Mouse (Mus musculus) intestine, postnatal 0 days (tissue): Measurements from ENCODE around the gene Efcab2. TPM values are rescaled to one million over a fixed set of nuclear protein-coding genes. Genes with fewer than 3 reads are reported as not detected.

Experiments used
- ATAC-seq: fragments of 200-750 bp; cut with Nextera tagmentation; 2 replicates; pipeline ENCODE4 v1.8.0; 2017; ENCODE audit warnings: mild to moderate bottlenecking, moderate TSS enrichment, moderate library complexity
- H3K27ac ChIP-seq: fragments of 300-500 bp; sonication (generic); 2 replicates; pipeline ENCODE4 v1.5.1; 2014; ENCODE audit warnings: mild to moderate bottlenecking, low read depth, low read length, moderate library complexity
- H3K27me3 ChIP-seq: fragments of 300-500 bp; sonication (generic); replicated peaks from 2 replicates; pipeline ENCODE4 v1.6.1; 2014; ENCODE audit warnings: low read length, mixed read lengths; ENCODE audit not compliant: control insufficient read depth, insufficient read depth
- H3K36me3 ChIP-seq: fragments of 300-500 bp; sonication (generic); 2 replicates; pipeline ENCODE4 v1.6.1; 2014; ENCODE audit warnings: mild to moderate bottlenecking, moderate library complexity; ENCODE audit not compliant: control insufficient read depth, insufficient read depth
- H3K4me1 ChIP-seq: fragments of 300-500 bp; sonication (generic); replicated peaks from 2 replicates; pipeline ENCODE4 v1.6.1; 2014; ENCODE audit warnings: antibody characterized with exemption, low read length, mixed read lengths; ENCODE audit not compliant: control insufficient read depth, insufficient read depth
- H3K4me2 ChIP-seq: fragments of 300-500 bp; sonication (generic); replicated peaks from 2 replicates; pipeline ENCODE4 v1.6.1; 2014; ENCODE audit warnings: low read depth, mild to moderate bottlenecking, moderate library complexity
- H3K4me3 ChIP-seq: fragments of 300-500 bp; sonication (generic); 2 replicates; pipeline ENCODE4 v1.5.1; 2014; ENCODE audit warnings: low read depth, low read length
- H3K9ac ChIP-seq: fragments of 300-500 bp; sonication (generic); 2 replicates; pipeline ENCODE4 v1.6.1; 2014; ENCODE audit warnings: mild to moderate bottlenecking, low read depth, low read length
- H3K9me3 ChIP-seq: fragments of 300-500 bp; sonication (generic); 2 replicates; pipeline ENCODE4 v1.6.1; 2016; ENCODE audit warnings: mixed run types; ENCODE audit not compliant: control insufficient read depth
- CTCF ChIP-seq: sonication (generic); IDR thresholded peaks from 2 replicates; pipeline ENCODE4 v1.5.1; 2016; ENCODE audit warnings: low read depth, mild to moderate bottlenecking, control low read depth, antibody characterized with exemption, moderate library complexity
- WGBS: fragments of 180-500 bp; shearing (Covaris S2); extraction: QIAGEN DNeasy Blood & Tissue Kit; methylation state at CpG from one replicate; pipeline ENCODE4 v1.1.7; 2014; 5-methylcytosine and 5-hydroxymethylcytosine counted together
- polyA plus RNA-seq: library from polyadenylated mRNA; unstranded; fragments of >200 nt; fragmentation: Nextera tagmentation; extraction: Ambion mirVana; gene quantifications from 2 replicates; pipeline ENCODE4 v1.2.1, GENCODE M21; 2015

The Efcab2 gene
- polyA plus RNA-seq, 1 experiment from 2014 or later, result 7.9 TPM

DNA sequence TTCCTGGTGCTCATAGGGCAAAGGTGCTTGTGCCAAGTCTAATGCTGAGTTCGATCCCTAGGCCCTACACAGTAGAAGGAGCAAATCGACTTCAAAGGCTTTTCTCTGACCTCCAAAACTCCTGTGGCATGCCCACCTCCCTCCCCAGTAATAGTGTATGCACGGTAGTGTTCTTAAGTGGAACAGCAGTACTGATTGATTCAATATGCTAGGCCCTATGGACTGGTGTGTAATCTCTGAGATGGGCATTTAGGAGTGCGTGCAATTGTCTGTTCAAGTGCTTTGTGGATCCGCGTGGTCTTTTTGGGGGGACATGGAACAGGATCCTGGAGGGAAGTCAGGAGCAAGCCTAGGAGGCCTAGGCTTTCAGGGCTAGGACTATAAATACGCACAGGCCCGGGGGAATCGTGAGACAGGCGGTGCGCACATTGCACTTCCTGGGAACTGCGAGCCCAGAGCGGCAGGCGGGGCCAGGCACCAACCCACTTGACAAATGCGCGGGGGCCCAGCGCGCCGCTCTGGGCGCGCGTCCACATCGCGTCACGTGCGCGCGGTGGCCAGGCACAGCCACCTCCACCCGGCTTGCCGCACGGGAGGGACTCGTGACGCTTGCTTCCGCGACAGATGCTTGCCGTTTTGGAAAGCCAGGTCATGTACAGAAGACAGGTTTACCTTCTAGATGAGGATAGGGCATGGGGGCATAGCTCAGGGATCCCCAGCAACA lies 37.2 kb upstream of the Efcab2 start:
- peak; percentile 99 for ATAC-seq
- Histone ChIP-seq H3K4me2 (peak overlapping the region; percentile 64), H3K36me3 (no peaks in the 10 kb centered on the region), H3K9ac (peak overlapping the region; percentile 17; the same call in 1 of the 2 replicates), H3K4me1 (peaks cover 4% of the 10 kb centered on the region; the same call in 1 of the 2 replicates), H3K4me3 (peak overlapping the region; percentile 46), H3K9me3 (no peaks in the 10 kb centered on the region), H3K27me3 (no peaks in the 10 kb centered on the region), H3K27ac (peak overlapping the region; percentile 86)
- 3% methylated on average over 36 of the region's 36 CpGs for WGBS
- TF ChIP-seq CTCF, result 0 out of 2 replicates have a peak, but pooled peaks have one; percentile 12

DNA sequence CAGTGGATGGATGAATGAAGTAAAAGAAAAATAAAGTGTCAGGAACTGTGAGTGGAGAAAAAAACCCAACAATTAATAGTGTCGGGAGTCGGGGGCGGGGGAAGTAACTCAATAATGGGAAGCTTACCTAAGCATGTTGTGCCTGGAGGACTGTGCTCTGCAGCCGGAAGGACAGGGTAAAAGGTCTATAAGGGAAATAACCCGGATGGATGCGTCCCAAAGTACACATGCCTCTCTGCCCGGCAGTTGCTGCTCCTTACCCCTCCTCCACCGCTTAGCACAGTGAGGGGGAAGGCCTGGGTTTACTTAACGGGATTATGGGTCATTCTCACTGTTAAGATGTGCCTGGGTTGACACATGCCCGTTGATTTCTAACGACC lies 36.6 kb upstream of the Efcab2 start:
- Histone ChIP-seq H3K27me3 (no peaks in the 10 kb centered on the region), H3K27ac (peak overlapping the region; percentile 86), H3K4me1 (peaks cover 4% of the 10 kb centered on the region; the same call in 1 of the 2 replicates), H3K9me3 (no peaks in the 10 kb centered on the region), H3K9ac (peak overlapping the region; percentile 17; the same call in 1 of the 2 replicates), H3K4me3 (peak overlapping the region; percentile 46), H3K36me3 (no peaks in the 10 kb centered on the region), H3K4me2 (peak overlapping the region; percentile 64)
- WGBS, result under 1% methylated on average over 11 of the region's 11 CpGs
- no peak for TF ChIP-seq CTCF
- ATAC-seq, result peak; percentile 86

DNA sequence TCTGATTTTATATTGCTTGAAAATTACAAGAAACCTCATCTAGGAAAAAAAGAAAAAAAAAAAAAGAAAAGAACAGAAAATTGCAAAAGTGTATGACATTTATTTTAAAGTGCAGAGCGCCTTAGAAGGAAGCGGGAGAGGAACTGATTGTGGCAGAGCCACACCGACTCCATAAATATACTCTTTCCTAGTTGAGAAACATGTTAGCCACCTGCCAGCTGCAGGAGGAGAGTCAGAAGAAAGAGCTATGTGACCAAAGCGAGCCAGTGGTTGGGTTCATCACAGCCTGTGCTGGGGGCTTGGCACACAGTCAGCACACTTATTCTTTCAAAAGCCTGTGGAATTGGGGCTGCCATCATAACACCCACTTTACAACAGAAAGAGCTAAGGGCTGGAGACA lies 33.2 kb upstream of the Efcab2 start:
- WGBS, result 85% methylated on average over 4 of the region's 4 CpGs
- no peaks in the 10 kb centered on the region for H3K27me3 ChIP-seq
- peaks cover 4% of the 10 kb centered on the region; the same call in 1 of the 2 replicates for H3K4me1 ChIP-seq
- H3K9me3 ChIP-seq, result no peaks in the 10 kb centered on the region
- H3K9ac ChIP-seq, result no peak overlapping the region
- H3K4me2 ChIP-seq, result no peak overlapping the region
- no peak for TF ChIP-seq CTCF
- no peak overlapping the region for H3K27ac ChIP-seq
- H3K36me3 ChIP-seq, result no peaks in the 10 kb centered on the region
- H3K4me3 ChIP-seq, result no peak overlapping the region
- ATAC-seq, result no peak

DNA sequence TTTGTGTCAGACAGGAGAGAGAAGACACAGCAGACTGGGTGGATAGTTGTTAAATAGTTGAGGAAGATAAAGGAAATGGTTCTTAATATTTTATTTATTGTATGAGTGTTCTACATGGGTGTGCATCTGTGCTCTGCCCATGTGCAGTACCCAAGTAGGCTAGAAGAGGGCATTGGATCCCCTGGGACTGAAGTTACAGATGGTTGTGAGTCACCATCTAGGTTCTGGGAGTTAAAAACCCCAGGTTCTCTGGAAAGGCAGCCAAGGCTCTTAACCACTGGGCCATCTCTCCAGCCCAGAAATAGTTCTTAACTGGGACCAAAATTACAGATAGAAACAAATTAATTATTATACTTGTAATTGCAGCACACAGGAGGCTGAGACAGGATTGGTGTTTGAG lies 30.5 kb upstream of the Efcab2 start:
- H3K27ac ChIP-seq, result no peak overlapping the region
- TF ChIP-seq CTCF, result no peak
- no peaks in the 10 kb centered on the region for H3K9me3 ChIP-seq
- no peaks in the 10 kb centered on the region for H3K27me3 ChIP-seq
- H3K4me1 ChIP-seq, result no peaks in the 10 kb centered on the region
- no peak overlapping the region for H3K4me2 ChIP-seq
- H3K9ac ChIP-seq, result no peak overlapping the region
- ATAC-seq, result no peak
- no peaks in the 10 kb centered on the region for H3K36me3 ChIP-seq
- H3K4me3 ChIP-seq, result no peak overlapping the region

DNA sequence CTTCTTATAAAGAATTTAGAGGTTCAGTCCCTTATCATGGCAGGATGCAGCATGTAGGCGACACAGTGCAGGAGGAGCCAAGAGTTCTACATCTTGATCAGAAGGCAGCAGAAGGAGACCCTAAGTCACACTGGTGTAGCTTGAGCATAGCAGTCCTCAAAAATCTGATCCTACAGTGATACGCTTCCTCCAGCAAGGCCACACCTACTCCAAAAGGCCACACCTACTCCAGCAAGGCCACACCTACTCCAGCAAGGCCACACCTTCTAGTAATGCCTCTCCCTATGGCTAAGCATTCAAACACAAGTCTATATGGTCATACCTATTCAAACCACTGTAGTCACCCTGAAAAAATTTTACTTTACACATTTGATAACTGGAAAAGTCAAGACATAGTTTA lies 29.8 kb upstream of the Efcab2 start:
- TF ChIP-seq CTCF, result no peak

DNA sequence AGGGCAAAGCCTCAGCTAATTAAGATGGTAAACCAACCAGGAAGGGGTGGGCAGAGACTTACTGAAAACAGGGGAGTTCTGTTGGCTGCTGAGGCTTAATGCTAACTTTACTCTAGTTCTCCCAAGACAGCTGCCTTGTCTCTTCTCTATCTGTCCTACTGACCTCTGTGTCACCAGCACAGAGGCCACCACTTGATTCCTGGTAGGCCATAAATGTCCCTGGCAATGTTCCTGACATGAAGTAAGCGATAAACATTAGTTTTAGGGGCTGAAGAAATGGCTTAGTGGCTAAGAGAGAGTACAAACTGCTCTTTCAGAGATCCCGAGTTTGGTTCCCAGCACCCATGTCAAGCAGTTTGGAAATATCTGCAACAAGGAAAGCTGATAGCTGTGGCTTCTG lies 29.0 kb upstream of the Efcab2 start:
- no peak overlapping the region for H3K9ac ChIP-seq

More for the DNA sequence above, 29.8 kb upstream of the Efcab2 start:
- no peaks in the 10 kb centered on the region for H3K9me3 ChIP-seq
- H3K4me1 ChIP-seq, result no peaks in the 10 kb centered on the region
- no peak overlapping the region for H3K9ac ChIP-seq
- H3K4me2 ChIP-seq, result no peak overlapping the region
- no peak overlapping the region for H3K27ac ChIP-seq
- no peak overlapping the region for H3K4me3 ChIP-seq
- no peaks in the 10 kb centered on the region for H3K36me3 ChIP-seq
- ATAC-seq, result peak; percentile 46; the same call in 1 of the 2 replicates
- 77% methylated on average over 2 of the region's 2 CpGs for WGBS
- H3K27me3 ChIP-seq, result no peaks in the 10 kb centered on the region

More for the DNA sequence above, 29.0 kb upstream of the Efcab2 start:
- Histone ChIP-seq H3K27me3 (no peaks in the 10 kb centered on the region), H3K36me3 (no peaks in the 10 kb centered on the region), H3K4me3 (no peak overlapping the region), H3K9me3 (no peaks in the 10 kb centered on the region), H3K4me1 (no peaks in the 10 kb centered on the region), H3K4me2 (no peak overlapping the region), H3K27ac (peak overlapping the region; percentile 55)
- ATAC-seq, result peak; percentile 82
- TF ChIP-seq CTCF, result no peak
- 41% methylated on average over 2 of the region's 2 CpGs for WGBS
